Mouse (Mus musculus) heart, adult 2 months (tissue): ENCODE data around the gene Ccdc151.

Experiments used
- CTCF ChIP-seq: fragments of 200-600 bp; IDR thresholded peaks from 2 replicates; pipeline ENCODE4 v1.8.1; 2022; ENCODE audit warnings: antibody characterized with exemption, mild to moderate bottlenecking, moderate library complexity
- EP300 ChIP-seq: fragments of 200-500 bp; IDR thresholded peaks from 2 replicates; pipeline ENCODE4 v1.6.1; 2011; ENCODE audit warnings: low read depth, low read length, control low read depth; ENCODE audit not compliant: insufficient read depth
- POLR2A ChIP-seq: fragments of 200-500 bp; IDR thresholded peaks from 2 replicates; pipeline ENCODE4 v1.6.1; 2011; ENCODE audit warnings: mild to moderate bottlenecking, low read depth, low read length, control low read depth; ENCODE audit not compliant: insufficient read depth

DNA sequence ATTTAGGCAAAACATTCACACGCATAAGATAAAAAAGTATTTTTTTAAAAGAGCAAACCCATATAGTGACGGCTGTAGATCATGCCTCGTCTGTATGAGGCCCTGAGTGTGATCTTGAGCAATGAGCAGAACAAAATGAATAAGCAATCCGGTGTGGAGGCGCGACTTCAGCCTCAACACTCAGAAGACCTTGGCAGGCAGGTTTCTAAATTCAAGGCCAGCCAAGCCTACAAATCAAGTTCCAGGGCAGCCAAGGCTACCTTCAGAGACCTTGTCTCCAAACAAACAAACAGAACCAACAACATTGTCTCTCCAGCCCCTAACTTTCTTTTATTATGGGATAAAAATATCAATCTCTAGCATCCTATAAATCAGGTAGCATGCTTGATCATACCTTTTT, 2.1 kb downstream of the Ccdc151 start:
- TF ChIP-seq CTCF (no peak), EP300 (no peak), POLR2A (no peak)
